Mouse (Mus musculus) E14TG2a.4 (cell line): ENCODE measurements around the gene Spag16.

Experiments
- CTCF ChIP-seq: conservative IDR thresholded peaks from 2 replicates; pipeline ENCODE4 v1.5.1; 2014; ENCODE audit warnings: low read length
- POU5F1 ChIP-seq: IDR thresholded peaks from 2 replicates; pipeline ENCODE4 v1.6.1; 2014; ENCODE audit warnings: low read length, borderline replicate concordance

DNA sequence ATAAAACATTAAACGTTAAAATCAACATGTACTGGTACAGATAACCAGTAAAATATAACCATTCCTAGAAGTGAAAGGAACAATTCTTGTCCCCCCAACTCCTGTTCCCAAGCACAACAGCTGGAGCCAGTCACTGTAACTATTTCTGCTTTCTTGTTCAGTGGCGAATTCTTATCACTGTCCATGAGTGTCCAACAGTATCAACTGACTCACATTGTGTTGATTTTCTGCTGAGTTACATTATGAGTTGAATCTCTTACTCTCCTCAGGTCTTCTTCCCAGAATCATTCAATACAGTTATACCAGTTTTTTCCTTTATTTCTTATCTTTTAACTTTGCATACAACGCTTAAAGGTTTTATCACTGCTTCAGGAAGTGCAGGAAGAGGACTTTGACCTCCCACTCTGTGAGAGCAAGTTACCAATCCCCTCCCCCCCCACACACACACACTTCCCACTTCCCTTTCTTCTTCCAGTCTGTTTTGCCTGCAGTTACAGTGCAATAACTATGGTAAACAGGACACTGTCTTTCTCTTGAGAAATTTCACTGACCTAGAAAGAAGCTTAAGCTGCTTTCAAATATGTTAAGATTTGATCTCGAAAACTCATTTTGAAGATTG lies 353.5 kb downstream of the Spag16 start:
- TF ChIP-seq CTCF: no peak
- no peak for TF ChIP-seq POU5F1
